Mouse (Mus musculus): ENCODE data around the gene Wdr75.

The Wdr75 gene

GRCm38 (mm10) chr1:45837736-45838135, 42.8 kb downstream of the Wdr75 start:
- no peak for DNase-seq (ENCODE audit: low spot score in 2 of 2)

- DNase-seq (ENCODE audit: low spot score in 2 of 2): no peak
Observed at GRCm38 (mm10) chr1:45838271-45838670, 43.3 kb downstream of the Wdr75 start.

DNA sequence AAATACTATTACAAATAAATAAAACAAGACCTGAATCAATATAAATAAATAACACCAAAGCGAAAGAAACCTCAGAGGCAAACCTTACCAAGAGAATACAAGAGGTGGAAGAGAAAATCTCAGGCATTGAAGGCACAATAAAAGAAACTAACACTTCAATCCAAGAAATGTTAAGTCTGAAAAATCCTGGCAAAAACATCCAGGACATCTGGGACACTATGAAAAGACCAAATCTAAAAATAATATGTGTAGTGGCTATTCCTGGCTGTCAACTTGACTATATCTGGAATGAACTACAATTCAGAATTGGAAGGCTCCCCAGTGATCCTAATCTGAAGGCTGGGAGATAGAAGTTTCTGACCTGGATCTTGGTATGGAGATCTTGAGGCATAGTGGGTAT, 50.5 kb downstream of the Wdr75 start:
- DNase-seq (ENCODE audit: low spot score in 2 of 2): no peak

- DNase-seq (ENCODE audit: low spot score in 2 of 2): no peak
Observed at GRCm38 (mm10) chr1:45858038-45858437, 63.1 kb downstream of the Wdr75 start.

DNA sequence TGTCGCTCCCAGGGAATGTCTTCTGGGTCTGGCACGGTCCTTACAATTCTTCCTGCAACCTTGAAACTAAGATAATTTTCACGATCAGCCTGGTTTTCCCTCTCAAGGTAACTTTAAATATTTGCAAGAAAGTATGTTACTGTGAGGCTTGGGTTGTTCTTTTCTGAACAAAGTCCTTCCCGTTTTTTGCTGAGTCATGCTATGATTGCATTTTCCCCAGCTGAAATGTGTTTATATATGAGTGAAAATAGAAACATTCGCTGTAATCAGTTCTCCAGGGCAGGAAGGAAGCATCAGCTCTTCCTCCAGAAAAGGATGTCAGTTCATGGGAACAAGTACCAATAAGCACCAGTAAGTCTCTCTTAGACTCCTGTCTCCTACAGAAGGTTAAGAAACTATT, 65.4 kb downstream of the Wdr75 start:
- DNase-seq (ENCODE audit: low spot score in 2 of 2): no peak

GRCm38 (mm10) chr1:45861162-45861561, 66.2 kb downstream of the Wdr75 start:
- no peak for DNase-seq (ENCODE audit: low spot score in 2 of 2)

DNA sequence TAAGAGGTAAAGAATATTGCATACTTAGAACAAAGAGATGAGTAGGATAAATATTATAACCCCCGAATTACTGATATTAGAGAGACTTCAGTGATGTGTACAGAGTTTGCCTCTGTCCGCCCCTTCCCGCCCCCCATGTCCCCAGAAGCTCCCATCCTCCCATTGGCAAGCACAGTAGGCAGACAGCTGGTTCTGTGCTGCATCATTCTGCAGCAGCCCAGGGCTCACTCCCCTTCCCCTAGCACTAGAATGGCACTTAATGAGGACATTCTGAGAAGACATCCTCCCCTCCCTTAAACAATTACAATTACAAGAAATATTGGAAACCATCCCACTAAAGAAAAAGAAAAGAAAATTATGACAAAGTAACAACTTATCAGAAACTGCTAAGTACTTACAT, 68.7 kb downstream of the Wdr75 start:
- no peak for DNase-seq (ENCODE audit: low spot score in 2 of 2)

DNA sequence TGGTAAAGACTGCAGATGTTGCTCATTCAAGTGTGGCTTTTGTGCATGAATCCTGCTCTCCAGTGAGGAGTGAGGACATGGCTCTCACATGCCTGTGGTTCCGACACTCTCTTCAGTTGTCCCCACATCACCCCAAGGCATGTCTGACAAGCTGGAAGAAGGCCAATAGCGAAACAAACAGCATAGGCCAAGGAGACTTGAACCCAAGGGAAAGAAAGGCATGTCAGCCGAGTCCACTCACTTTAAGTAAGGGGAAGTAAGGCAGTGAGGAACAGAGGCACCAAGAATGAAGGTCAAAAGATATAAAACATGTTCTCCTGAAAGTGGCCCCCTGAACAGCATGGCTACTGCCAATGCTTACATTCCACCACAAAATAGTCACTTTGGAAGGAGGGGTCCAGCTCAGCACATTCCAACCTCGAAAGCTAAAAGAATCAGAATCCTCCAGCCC, 69.6 kb downstream of the Wdr75 start:
- DNase-seq (ENCODE audit: low spot score in 2 of 2): no peak

DNA sequence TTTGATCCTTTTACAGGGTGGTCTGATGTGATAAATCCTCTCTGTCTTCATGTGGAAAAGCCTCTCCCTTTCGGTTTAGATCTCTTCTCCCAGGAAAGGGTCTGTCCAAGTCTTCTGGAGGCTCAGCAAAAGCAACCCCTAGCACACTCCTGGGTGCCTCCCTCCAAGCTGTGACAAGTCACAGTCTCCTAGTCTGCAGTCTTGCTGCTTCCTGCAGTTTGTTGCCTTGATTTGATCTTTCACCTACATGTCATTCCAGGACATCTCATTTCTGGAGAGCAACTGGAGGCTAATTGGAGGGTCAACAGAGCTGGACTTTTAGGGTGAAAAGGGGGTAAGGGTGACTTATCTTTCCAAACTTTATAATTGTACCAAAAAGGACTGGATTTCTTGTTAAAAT, 70.3 kb downstream of the Wdr75 start:
- DNase-seq (ENCODE audit: low spot score in 2 of 2): no peak

DNA sequence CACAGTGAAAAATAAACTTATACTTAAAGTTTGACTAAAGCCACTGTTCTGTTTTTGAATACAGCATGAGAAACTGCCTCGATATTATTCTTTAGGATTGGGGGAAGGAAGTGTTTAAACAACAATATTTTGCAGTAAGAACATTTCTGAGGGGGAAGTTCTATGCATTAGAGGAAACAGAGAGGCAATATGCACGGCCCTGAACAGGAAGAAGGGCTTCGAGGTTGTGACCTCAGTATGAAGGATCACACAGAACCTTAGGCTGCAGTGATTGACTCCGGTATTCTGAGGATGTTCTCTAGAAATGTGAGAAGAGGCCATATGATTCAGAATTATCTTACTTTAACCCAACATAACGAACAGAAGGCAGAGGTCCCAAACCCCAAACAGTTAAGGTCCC, 70.8 kb downstream of the Wdr75 start:
- DNase-seq (ENCODE audit: low spot score in 2 of 2): no peak

DNA sequence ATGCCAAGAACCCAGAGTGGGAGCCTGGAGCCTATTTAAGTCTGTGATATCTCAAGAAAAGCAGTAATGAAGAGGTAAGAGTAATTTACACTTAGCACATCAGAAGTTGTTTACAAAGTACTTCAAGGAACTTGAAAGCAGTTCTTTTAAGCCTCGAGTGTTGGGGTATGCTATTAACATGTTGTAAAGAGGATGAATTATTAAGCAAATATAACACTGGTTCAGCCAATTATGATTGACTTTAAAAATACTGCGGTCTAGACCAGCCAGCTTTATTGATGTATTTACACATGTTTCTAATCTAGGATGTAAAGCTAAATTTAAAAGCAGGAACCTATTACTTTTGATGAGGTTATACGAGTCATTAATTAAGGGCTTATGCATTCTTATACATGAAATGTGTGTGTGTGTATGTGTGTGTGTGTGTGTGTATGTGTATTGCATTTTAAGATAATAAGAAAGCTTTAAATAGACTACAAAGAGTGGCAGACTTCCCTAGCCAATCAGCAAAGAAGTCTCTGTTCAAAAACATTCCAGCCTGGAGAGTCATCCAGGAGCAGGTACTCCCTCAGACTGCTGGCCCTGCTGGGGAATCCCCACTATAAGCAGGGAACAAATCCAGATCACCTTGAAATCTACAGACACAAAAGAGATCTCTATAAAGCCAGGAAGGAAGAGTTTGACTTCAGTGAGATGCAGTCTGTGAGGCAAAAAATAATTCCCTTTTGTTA, 71.5 kb downstream of the Wdr75 start:
- DNase-seq (ENCODE audit: low spot score in 2 of 2): no peak

DNA sequence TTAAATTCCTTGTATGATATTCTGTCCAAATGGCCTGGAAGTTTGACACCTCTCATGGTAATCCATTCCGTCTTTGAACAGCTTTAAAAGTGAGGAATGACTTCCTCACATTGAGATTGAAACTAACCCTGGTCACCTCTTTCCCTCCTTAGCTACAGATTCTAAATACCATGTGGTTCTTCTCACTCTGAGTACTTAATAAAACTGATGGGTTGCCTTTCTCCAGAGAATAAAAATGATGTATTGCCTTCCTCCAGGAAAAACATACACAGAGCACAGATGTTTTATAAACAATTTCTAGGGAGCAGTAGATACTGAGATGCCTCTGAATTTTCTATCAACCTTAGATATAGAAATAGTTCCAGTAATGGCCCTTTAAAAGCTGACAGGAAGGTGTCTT, 73.1 kb downstream of the Wdr75 start:
- DNase-seq (ENCODE audit: low spot score in 2 of 2): no peak

DNA sequence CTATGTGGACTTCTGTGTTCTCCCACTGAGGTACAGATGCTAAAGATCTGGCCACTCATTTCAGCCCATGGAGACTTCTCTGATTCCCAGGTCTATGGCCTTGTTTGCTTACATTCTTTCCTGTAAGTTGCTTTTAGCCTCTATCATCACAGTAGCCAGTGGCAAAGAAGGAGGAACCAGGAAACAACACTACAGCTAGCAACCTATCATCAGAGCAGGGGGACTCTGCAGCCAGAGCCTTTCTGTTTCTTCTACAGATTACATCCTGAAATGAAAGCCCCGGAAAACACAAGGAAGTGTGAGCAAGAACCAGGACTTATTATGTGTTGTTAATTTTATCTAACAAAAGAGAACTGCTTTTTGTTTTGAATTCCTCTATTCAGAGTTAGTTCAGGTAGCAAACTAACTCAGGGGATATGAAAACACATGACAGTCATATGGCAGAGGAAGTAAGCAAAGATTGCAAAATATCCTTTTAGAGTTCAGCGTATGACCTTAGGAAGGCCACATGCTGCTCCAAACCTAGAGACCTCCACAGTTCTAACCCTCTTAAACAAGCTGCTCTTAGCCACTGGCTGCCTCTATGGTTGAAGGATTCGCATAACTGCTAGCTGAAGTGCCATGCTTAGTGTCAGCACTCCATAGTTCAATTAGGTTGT, 73.6 kb downstream of the Wdr75 start:
- DNase-seq (ENCODE audit: low spot score in 2 of 2): no peak

All from natural killer cell, adult 2 months (primary cell).